Mouse (Mus musculus) liver, embryonic 14.5 days (tissue): ENCODE measurements around the gene Gng7. TPM values are rescaled to one million over a fixed set of nuclear protein-coding genes. Genes with fewer than 3 reads are reported as not detected.

Experiments
- ATAC-seq: fragments of 200-750 bp; cut with Nextera tagmentation; 2 replicates; pipeline ENCODE4 v1.8.0; 2017; ENCODE audit warnings: moderate number of reproducible peaks, mild to moderate bottlenecking, moderate library complexity; ENCODE audit not compliant: insufficient read depth
- DNase-seq, 3 experiments: peaks; one replicate each; pipeline ENCODE4 v3.0.0-alpha.2; 2012 to 2013; ENCODE audit warnings: low read depth in 3 of 3, low spot score in 3 of 3
- H3K27ac ChIP-seq: fragments of 300-500 bp; sonication (generic); 2 replicates; pipeline ENCODE4 v1.5.1; 2014; ENCODE audit warnings: moderate library complexity, mild to moderate bottlenecking, control low read depth, inconsistent platforms
- H3K27me3 ChIP-seq: fragments of 300-500 bp; sonication (generic); 2 replicates; pipeline ENCODE4 v1.6.1; 2014; ENCODE audit warnings: mild to moderate bottlenecking, low read length, moderate library complexity; ENCODE audit not compliant: control insufficient read depth, insufficient read depth
- H3K36me3 ChIP-seq: fragments of 300-500 bp; sonication (generic); replicated peaks from 2 replicates; pipeline ENCODE4 v1.6.1; 2014; ENCODE audit warnings: low read depth; ENCODE audit not compliant: control insufficient read depth, insufficient read depth
- H3K4me1 ChIP-seq, 2 experiments: fragments of 200-500 bp in 1 of 2; fragments of 300-500 bp in 1 of 2; sonication (generic) in 1 of 2; replicated peaks; 2 replicates each; pipeline ENCODE4 v1.6.1; 2012 to 2014; ENCODE audit warnings: antibody characterized with exemption in 1 of 2, inconsistent platforms in 1 of 2, low read length in 1 of 2; ENCODE audit not compliant: control insufficient read depth in 2 of 2, insufficient read depth in 2 of 2
- H3K4me2 ChIP-seq: fragments of 300-500 bp; sonication (generic); 2 replicates; pipeline ENCODE4 v1.6.1; 2014; ENCODE audit warnings: low read depth, mild to moderate bottlenecking, control low read depth, moderate library complexity
- H3K4me3 ChIP-seq, 2 experiments: fragments of 200-500 bp in 1 of 2; fragments of 300-500 bp in 1 of 2; sonication (generic) in 1 of 2; 2 replicates each; pipeline ENCODE4 v1.5.1; 2012 to 2014; ENCODE audit warnings: low read depth in 2 of 2, low read length in 2 of 2, mild to moderate bottlenecking in 2 of 2, control low read depth in 1 of 2, inconsistent platforms in 1 of 2, moderate library complexity in 1 of 2; ENCODE audit not compliant: insufficient read depth in 1 of 2
- H3K9ac ChIP-seq: fragments of 300-500 bp; sonication (generic); replicated peaks from 2 replicates; pipeline ENCODE4 v1.6.1; 2014; ENCODE audit warnings: mild to moderate bottlenecking, control low read depth, moderate library complexity
- H3K9me3 ChIP-seq: fragments of 300-500 bp; sonication (generic); 2 replicates; pipeline ENCODE4 v1.6.1; 2016; ENCODE audit warnings: low read length, mixed read lengths; ENCODE audit not compliant: control insufficient read depth
- CTCF ChIP-seq: IDR thresholded peaks from 2 replicates; pipeline ENCODE4 v1.5.1; 2016; ENCODE audit warnings: antibody characterized with exemption, low read depth, control low read depth
- EP300 ChIP-seq: IDR thresholded peaks from 2 replicates; pipeline ENCODE4 v1.6.1; 2016; ENCODE audit warnings: antibody characterized with exemption, low read depth
- WGBS: fragments of 180-500 bp; shearing (Covaris S2); extraction: QIAGEN DNeasy Blood & Tissue Kit; methylation state at CpG from one replicate; pipeline ENCODE4 v1.1.7; 2014; ENCODE audit not compliant: insufficient replicate concordance; 5-methylcytosine and 5-hydroxymethylcytosine counted together
- polyA plus RNA-seq, 2 experiments: library from polyadenylated mRNA; depleted of rRNA in 1 of 2; stranded (reverse) in 1 of 2; unstranded in 1 of 2; fragments of >200 nt; fragmentation: Nextera tagmentation in 1 of 2; extraction: Ambion mirVana in 1 of 2; gene quantifications; 2 replicates each; pipeline versions ENCODE4 v1.2.1 to v1.2.3; 2012 to 2014

Gene Gng7
- polyA plus RNA-seq, 2 experiments = 0.23 to 0.25 TPM

DNA sequence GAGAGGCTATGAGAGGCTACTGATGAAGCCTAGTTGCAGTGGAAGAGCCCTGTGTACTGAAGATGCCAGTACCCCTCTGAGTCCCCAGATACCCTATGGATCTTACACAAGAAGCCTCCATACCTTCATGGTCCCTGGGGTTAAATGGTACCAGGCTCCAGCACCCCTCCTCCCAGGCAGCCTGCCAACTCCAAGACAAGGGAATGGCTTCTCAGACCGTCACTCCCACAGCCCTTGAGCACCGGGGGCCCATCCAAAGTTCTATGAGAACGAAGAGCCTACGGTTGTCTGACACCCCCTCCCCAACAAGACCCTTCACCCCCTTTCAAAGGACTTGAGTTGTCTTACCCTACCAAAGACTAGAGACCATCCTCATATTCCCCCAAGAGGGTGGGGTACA lies 99.0 kb downstream of the Gng7 start:
- Histone ChIP-seq H3K27ac (no peak overlapping the region), H3K36me3 (no peaks in the 10 kb centered on the region), H3K27me3 (peaks cover 2% of the 10 kb centered on the region; the same call in 1 of the 2 replicates), H3K4me3 (no peak overlapping the region), H3K4me2 (no peak overlapping the region), H3K4me1 (peaks cover 10 to 12% of the 10 kb centered on the region in 2 experiments; a peak in 3 of 4 replicates), H3K9me3 (no peaks in the 10 kb centered on the region), H3K9ac (no peak overlapping the region)
- TF ChIP-seq CTCF (no peak), EP300 (no peak)
- 73% methylated on average over 4 of the region's 4 CpGs for WGBS
- ATAC-seq (no peak), DNase-seq (no peak)

DNA sequence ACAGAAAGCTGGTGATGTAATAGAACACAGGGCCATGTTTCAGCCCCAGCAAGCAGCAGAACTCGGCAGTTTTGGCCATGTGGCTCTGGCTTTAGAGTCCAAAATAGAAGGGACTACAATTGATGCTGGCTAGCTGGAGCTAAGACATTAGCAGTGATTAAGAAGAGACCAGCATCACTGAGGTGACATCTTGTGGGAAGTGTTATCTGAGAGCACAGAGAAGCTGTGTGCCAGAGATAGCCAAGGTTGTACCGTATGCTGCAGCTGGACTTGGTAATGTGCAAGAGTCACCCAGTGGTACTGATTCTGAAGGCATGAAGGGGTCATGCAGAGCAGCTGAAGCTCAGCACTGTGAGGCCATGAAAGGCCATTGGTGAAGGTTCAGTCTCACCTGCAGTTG lies 99.5 kb downstream of the Gng7 start:
- no peak overlapping the region for H3K4me2 ChIP-seq
- H3K9ac ChIP-seq = no peak overlapping the region
- ATAC-seq (no peak; the same call in 1 of the 2 replicates), DNase-seq (peak in 1 of 3 experiments; percentile 49)
- TF ChIP-seq CTCF (no peak), EP300 (peak; percentile 71)
- no peak overlapping the region for H3K27ac ChIP-seq
- H3K9me3 ChIP-seq = no peaks in the 10 kb centered on the region
- 27% methylated on average over 2 of the region's 2 CpGs for WGBS
- peaks cover 10 to 12% of the 10 kb centered on the region in 2 experiments; a peak in 3 of 4 replicates for H3K4me1 ChIP-seq
- peaks cover 2% of the 10 kb centered on the region; the same call in 1 of the 2 replicates for H3K27me3 ChIP-seq
- no peak overlapping the region for H3K4me3 ChIP-seq
- no peaks in the 10 kb centered on the region for H3K36me3 ChIP-seq

DNA sequence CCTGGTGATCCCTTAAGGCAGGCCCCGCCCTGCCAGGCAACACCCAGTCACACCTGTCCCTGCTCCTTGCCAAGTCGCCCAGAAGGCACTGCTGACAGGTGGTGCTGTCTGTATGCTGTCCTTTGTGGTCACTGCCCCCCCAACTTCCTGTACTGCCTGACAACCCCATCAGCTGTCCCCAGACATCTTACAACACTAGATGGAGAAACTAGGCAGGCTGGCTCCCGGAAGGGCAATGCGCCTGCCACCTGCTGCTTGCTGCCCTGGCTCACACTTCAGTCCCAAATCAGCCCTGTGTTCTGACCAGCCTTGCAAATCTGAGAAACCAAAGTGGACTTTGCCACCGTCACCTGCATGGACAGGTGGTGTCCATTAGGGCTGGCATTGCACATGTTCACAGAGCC lies 100.5 kb downstream of the Gng7 start:
- Histone ChIP-seq H3K9me3 (no peaks in the 10 kb centered on the region), H3K9ac (no peak overlapping the region), H3K4me1 (peaks cover 10 to 12% of the 10 kb centered on the region in 2 experiments; a peak in 3 of 4 replicates), H3K36me3 (no peaks in the 10 kb centered on the region), H3K27ac (no peak overlapping the region), H3K4me2 (no peak overlapping the region), H3K4me3 (no peak overlapping the region), H3K27me3 (peaks cover 2% of the 10 kb centered on the region; the same call in 1 of the 2 replicates)
- no peak for TF ChIP-seq EP300
- no peak for TF ChIP-seq CTCF
- ATAC-seq (no peak), DNase-seq (no peak)
- 68% methylated on average over 5 of the region's 5 CpGs for WGBS

DNA sequence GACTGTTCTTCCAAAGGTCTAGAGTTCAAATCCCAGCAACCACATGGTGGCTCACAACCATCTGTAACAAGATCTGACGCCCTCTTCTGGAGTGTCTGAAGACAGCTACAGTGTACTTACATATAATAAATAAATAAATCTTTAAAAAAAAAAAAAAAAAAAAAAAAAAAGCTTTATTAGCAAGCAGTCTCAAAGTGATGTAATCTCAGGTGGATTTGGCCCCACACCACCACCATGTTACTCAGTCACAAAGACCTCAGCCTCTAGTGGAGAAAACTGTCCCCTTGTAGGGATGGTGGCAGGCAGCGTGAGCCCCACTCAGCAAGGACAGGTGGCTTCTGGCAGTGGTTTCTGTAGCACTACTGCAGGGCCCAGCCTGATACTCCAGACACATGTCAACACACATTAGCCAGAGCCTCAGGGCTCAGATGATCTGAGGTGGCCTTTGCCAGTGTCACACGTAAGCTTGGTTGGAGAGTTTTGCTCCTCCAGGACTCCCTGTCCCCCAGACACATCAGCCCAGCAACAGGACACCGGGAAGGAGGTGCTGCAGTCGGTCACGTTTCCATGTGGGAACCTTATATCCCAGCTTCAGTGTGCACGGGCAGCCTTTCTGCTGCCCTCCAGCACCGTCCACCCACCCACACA lies 101.3 kb downstream of the Gng7 start:
- no peak for TF ChIP-seq CTCF
- Histone ChIP-seq H3K9me3 (no peaks in the 10 kb centered on the region), H3K9ac (no peak overlapping the region), H3K4me3 (no peak overlapping the region), H3K27me3 (peaks cover 2% of the 10 kb centered on the region; the same call in 1 of the 2 replicates), H3K4me1 (peaks cover 10 to 12% of the 10 kb centered on the region in 2 experiments; a peak in 3 of 4 replicates), H3K27ac (no peak overlapping the region), H3K36me3 (no peaks in the 10 kb centered on the region), H3K4me2 (no peak overlapping the region)
- DNase-seq (no peak), ATAC-seq (no peak)
- WGBS = 79% methylated on average over 7 of the region's 8 CpGs

DNA sequence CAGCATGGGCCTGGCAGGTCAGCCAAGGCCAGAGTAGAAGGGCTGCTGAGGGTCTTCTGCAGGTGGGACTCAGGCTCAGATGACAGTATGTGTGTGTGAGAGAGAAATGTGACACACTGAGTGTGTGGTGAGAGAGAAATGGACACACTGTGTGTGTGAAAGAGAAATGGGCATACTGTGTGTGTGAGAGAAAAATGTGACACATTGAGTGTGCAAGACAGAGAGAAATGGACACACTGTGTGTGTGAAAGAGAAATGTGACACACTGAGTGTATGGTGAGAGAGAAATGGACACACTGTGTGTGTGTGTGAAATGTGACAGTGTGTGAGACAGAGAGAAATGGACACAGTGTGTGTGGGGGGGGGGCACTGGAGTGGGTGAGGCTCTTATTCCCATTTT lies 102.9 kb downstream of the Gng7 start:
- no peak overlapping the region for H3K4me3 ChIP-seq
- 0 out of 2 replicates have a peak, but pooled peaks cover 3% of the 10 kb centered on the region for H3K36me3 ChIP-seq
- no peaks in the 10 kb centered on the region for H3K9me3 ChIP-seq
- H3K4me1 ChIP-seq = peaks cover 10 to 12% of the 10 kb centered on the region in 2 experiments; a peak in 3 of 4 replicates
- H3K9ac ChIP-seq = no peak overlapping the region
- DNase-seq (no peak), ATAC-seq (no peak)
- no peak for TF ChIP-seq EP300
- no peak for TF ChIP-seq CTCF
- no peaks in the 10 kb centered on the region for H3K27me3 ChIP-seq
- H3K4me2 ChIP-seq = no peak overlapping the region
- no peak overlapping the region for H3K27ac ChIP-seq
